Mouse (Mus musculus) cerebellum, adult 11-12 months (tissue): ENCODE measurements around the gene Rrp7a.
A peak's percentile ranks its signal among the peaks of the same experiment; 100 is the strongest.
"Not testable (repeated sequence)": the region's sequence is repeated elsewhere in the genome, so short reads cannot be mapped to it uniquely, and the experiment has no call there.

Experiments
- DNase-seq: peaks from one replicate; pipeline ENCODE4 v3.0.0; 2022

The Rrp7a gene

GRCm38 (mm10) chr15:83156929-83157666, 34.5 kb upstream of the Rrp7a start:
- DNase-seq = no peak

- no peak for DNase-seq
Measured at GRCm38 (mm10) chr15:83155672-83156419, 33.2 kb upstream of the Rrp7a start.

GRCm38 (mm10) chr15:83154309-83154708, 31.7 kb upstream of the Rrp7a start:
- no peak for DNase-seq

- no peak for DNase-seq
Measured at GRCm38 (mm10) chr15:83150694-83151093, 28.1 kb upstream of the Rrp7a start.

GRCm38 (mm10) chr15:83150073-83150442, 27.5 kb upstream of the Rrp7a start:
- DNase-seq = no peak

- peak; percentile 98 for DNase-seq
Measured at GRCm38 (mm10) chr15:83149196-83150072, 26.8 kb upstream of the Rrp7a start, which contains the start of gene Poldip3. Gene Poldip3 (minus strand): TSS chr15:83149384.

GRCm38 (mm10) chr15:83148801-83149195, 26.2 kb upstream of the Rrp7a start:
- no peak for DNase-seq

GRCm38 (mm10) chr15:83148395-83148794, 25.8 kb upstream of the Rrp7a start:
- DNase-seq = no peak

- DNase-seq = no peak
Measured at GRCm38 (mm10) chr15:83145541-83145940, 22.9 kb upstream of the Rrp7a start.

- no peak for DNase-seq
Measured at GRCm38 (mm10) chr15:83142861-83143260, 20.3 kb upstream of the Rrp7a start.

- no peak for DNase-seq
Measured at GRCm38 (mm10) chr15:83135654-83136053, 13.1 kb upstream of the Rrp7a start.

GRCm38 (mm10) chr15:83134671-83135070, 12.1 kb upstream of the Rrp7a start:
- no peak for DNase-seq

GRCm38 (mm10) chr15:83129530-83130231, 7.1 kb upstream of the Rrp7a start:
- no peak for DNase-seq

- DNase-seq = not testable (repeated sequence)
Measured at GRCm38 (mm10) chr15:83127037-83127436, 4.4 kb upstream of the Rrp7a start.

GRCm38 (mm10) chr15:83126582-83126981, 4.0 kb upstream of the Rrp7a start:
- no peak for DNase-seq

- DNase-seq = no peak
Measured at GRCm38 (mm10) chr15:83124625-83125024, 2.0 kb upstream of the Rrp7a start.

GRCm38 (mm10) chr15:83121709-83122565, 664 bp downstream of the Rrp7a start:
- peak; percentile 52 for DNase-seq

- DNase-seq = peak; percentile 71
Measured at GRCm38 (mm10) chr15:83118360-83118759, 4.2 kb downstream of the Rrp7a start.

GRCm38 (mm10) chr15:83115071-83115470, 7.5 kb downstream of the Rrp7a start:
- no peak for DNase-seq

GRCm38 (mm10) chr15:83114106-83114505, 8.5 kb downstream of the Rrp7a start:
- no peak for DNase-seq

GRCm38 (mm10) chr15:83112898-83113297, 9.7 kb downstream of the Rrp7a start:
- DNase-seq = no peak

- no peak for DNase-seq
Measured at GRCm38 (mm10) chr15:83111874-83112273, 10.7 kb downstream of the Rrp7a start.
